Mouse (Mus musculus): ENCODE data around the gene Zmiz2. TPM values are rescaled to one million over a fixed set of nuclear protein-coding genes. Genes with fewer than 3 reads are reported as not detected.
A peak's percentile ranks its signal among the peaks of the same experiment; 100 is the strongest.

Gene Zmiz2
- total and polyA plus RNA-seq, 3 experiments = 12.3 to 90.3 (median 35.5) TPM

GRCm38 (mm10) chr11:6365885-6366284 lies 23.0 kb upstream of the Zmiz2 start (continued):
- no peak for TF ChIP-seq BHLHE40 (IDR thresholded peaks at IDR 0.05; ENCODE audit: borderline replicate concordance, low read depth, low read length)
- peak; percentile 44 for TF ChIP-seq MAX (IDR thresholded peaks at IDR 0.05; ENCODE audit: low read length)
- TF ChIP-seq JUND (IDR thresholded peaks at IDR 0.05; ENCODE audit: low read depth, low read length) = no peak
- peak; percentile 81 to 98 (median 97) for TF ChIP-seq CTCF (IDR thresholded peaks at IDR 0.05 in 2 of 3, conservative IDR thresholded peaks at IDR 0.05 in 1 of 3; ENCODE audit: control insufficient read depth in 1 of 3, insufficient read depth in 1 of 3, low read depth in 2 of 3, low read length in 3 of 3, poor library complexity in 1 of 3, severe bottlenecking in 1 of 3)
- 0 out of 2 replicates have a peak, but pooled peaks have one; percentile 19 for TF ChIP-seq SIN3A (IDR thresholded peaks at IDR 0.05; ENCODE audit: low read length)
- TF ChIP-seq MXI1 (IDR thresholded peaks at IDR 0.05; ENCODE audit: low read depth, low read length) = peak; percentile 42; the same call in 1 of the 2 replicates
- TF ChIP-seq E2F4 (IDR thresholded peaks at IDR 0.05; ENCODE audit: borderline replicate concordance, low read depth, low read length) = no peak
- TF ChIP-seq TCF12 (IDR thresholded peaks at IDR 0.05; ENCODE audit: low read depth, low read length) = peak; percentile 34; the same call in 1 of the 2 replicates
- no peak; the same call in 1 of the 2 replicates for TF ChIP-seq ETS1 (IDR thresholded peaks at IDR 0.05; ENCODE audit: low read depth, low read length)
- peak; percentile 78 for TF ChIP-seq TBP (IDR thresholded peaks at IDR 0.05; ENCODE audit: low read depth, low read length)
- peak; percentile 56 for TF ChIP-seq ZC3H11A (IDR thresholded peaks at IDR 0.05; ENCODE audit: low read depth, low read length)
- peak; percentile 71 for TF ChIP-seq NELFE (IDR thresholded peaks at IDR 0.05; ENCODE audit: low read depth, low read length)
- peak; percentile 89 for TF ChIP-seq SMC3 (IDR thresholded peaks at IDR 0.05; ENCODE audit: low read depth, low read length)
- TF ChIP-seq CHD1 (IDR thresholded peaks at IDR 0.05; ENCODE audit: low read depth, low read length) = no peak
- TF ChIP-seq HCFC1 (IDR thresholded peaks at IDR 0.05; ENCODE audit: low read depth, low read length) = peak; percentile 74
- TF ChIP-seq ZNF384 (IDR thresholded peaks at IDR 0.05; ENCODE audit: low read depth, low read length) = no peak
- peak; percentile 13 to 82; a peak in 2 of 4 replicates for TF ChIP-seq POLR2A (IDR thresholded peaks at IDR 0.05; ENCODE audit: control insufficient read depth in 1 of 2, insufficient read depth in 1 of 2, low read depth in 1 of 2, low read length in 2 of 2, poor library complexity in 1 of 2)
- no peak for TF ChIP-seq NRF1 (IDR thresholded peaks at IDR 0.05; ENCODE audit: insufficient read depth, low read depth, low read length, poor library complexity, severe bottlenecking)
- TF ChIP-seq EP300 (IDR thresholded peaks at IDR 0.05; ENCODE audit: low read depth in 1 of 2, low read length in 2 of 2) = no peak
- no peak for TF ChIP-seq UBTF (IDR thresholded peaks at IDR 0.05; ENCODE audit: borderline replicate concordance, insufficient read depth, low read depth, low read length)

- peaks cover 0 to 8% of the 10 kb centered on the region in 2 experiments; a peak in 2 of 4 replicates for H3K36me3 ChIP-seq (ENCODE audit: control insufficient read depth in 1 of 2, insufficient read depth in 2 of 2, low read length in 2 of 2)
These were observed 22.4 kb upstream of the Zmiz2 start for GRCm38 (mm10) chr11:6366434-6366833.

More at GRCm38 (mm10) chr11:6366434-6366833, 22.4 kb upstream of the Zmiz2 start:
- DNase-seq (ENCODE audit: low read depth, low spot score) = no peak
- Histone ChIP-seq H3K4me3 (ENCODE audit: control insufficient read depth in 1 of 2, insufficient read depth in 1 of 2, low read depth in 2 of 2, low read length in 2 of 2) (no peak overlapping the region), H3K9ac (ENCODE audit: control insufficient read depth, low read depth, low read length, poor library complexity, severe bottlenecking) (peak overlapping the region; percentile 12), H3K27me3 (ENCODE audit: control insufficient read depth in 1 of 2, insufficient read depth in 2 of 2, low read length in 2 of 2) (no peaks in the 10 kb centered on the region), H3K27ac (ENCODE audit: control insufficient read depth, low read depth, low read length) (no peak overlapping the region), H3K4me1 (ENCODE audit: control insufficient read depth in 1 of 2, insufficient read depth in 2 of 2, low read length in 2 of 2) (peaks cover 0 to 14% of the 10 kb centered on the region in 2 experiments; a peak in 1 of 4 replicates), H3K9me3 (replicated peaks; ENCODE audit: insufficient read depth, low read length) (no peaks in the 10 kb centered on the region), H3K79me2 (ENCODE audit: control insufficient read depth, insufficient read depth, low read length, poor library complexity) (no peaks in the 10 kb centered on the region)
- no peak for TF ChIP-seq MYC (IDR thresholded peaks at IDR 0.05; ENCODE audit: low read depth, low read length)
- 0 out of 4 replicates have a peak, but pooled peaks of 1 of the 2 experiments have one; percentile 2 for TF ChIP-seq POLR2A (IDR thresholded peaks at IDR 0.05; ENCODE audit: control insufficient read depth in 1 of 2, insufficient read depth in 1 of 2, low read depth in 1 of 2, low read length in 2 of 2, poor library complexity in 1 of 2)

All from MEL (cell line).